Mouse (Mus musculus) liver, embryonic 14.5 days (tissue): ENCODE results near the gene Kdelr3. TPM values are rescaled to one million over a fixed set of nuclear protein-coding genes. Genes with fewer than 3 reads are reported as not detected.

Experiments used
- ATAC-seq: fragments of 200-750 bp; cut with Nextera tagmentation; 2 replicates; pipeline ENCODE4 v1.8.0; 2017; ENCODE audit warnings: moderate number of reproducible peaks, mild to moderate bottlenecking, moderate library complexity; ENCODE audit not compliant: insufficient read depth
- DNase-seq, 3 experiments: peaks; one replicate each; pipeline ENCODE4 v3.0.0-alpha.2; 2012 to 2013; ENCODE audit warnings: low read depth in 3 of 3, low spot score in 3 of 3
- H3K27ac ChIP-seq: fragments of 300-500 bp; sonication (generic); 2 replicates; pipeline ENCODE4 v1.5.1; 2014; ENCODE audit warnings: moderate library complexity, mild to moderate bottlenecking, control low read depth, inconsistent platforms
- H3K27me3 ChIP-seq: fragments of 300-500 bp; sonication (generic); 2 replicates; pipeline ENCODE4 v1.6.1; 2014; ENCODE audit warnings: mild to moderate bottlenecking, low read length, moderate library complexity; ENCODE audit not compliant: control insufficient read depth, insufficient read depth
- H3K36me3 ChIP-seq: fragments of 300-500 bp; sonication (generic); replicated peaks from 2 replicates; pipeline ENCODE4 v1.6.1; 2014; ENCODE audit warnings: low read depth; ENCODE audit not compliant: control insufficient read depth, insufficient read depth
- H3K4me1 ChIP-seq, 2 experiments: fragments of 200-500 bp in 1 of 2; fragments of 300-500 bp in 1 of 2; sonication (generic) in 1 of 2; replicated peaks; 2 replicates each; pipeline ENCODE4 v1.6.1; 2012 to 2014; ENCODE audit warnings: antibody characterized with exemption in 1 of 2, inconsistent platforms in 1 of 2, low read length in 1 of 2; ENCODE audit not compliant: control insufficient read depth in 2 of 2, insufficient read depth in 2 of 2
- H3K4me2 ChIP-seq: fragments of 300-500 bp; sonication (generic); 2 replicates; pipeline ENCODE4 v1.6.1; 2014; ENCODE audit warnings: low read depth, mild to moderate bottlenecking, control low read depth, moderate library complexity
- H3K4me3 ChIP-seq, 2 experiments: fragments of 200-500 bp in 1 of 2; fragments of 300-500 bp in 1 of 2; sonication (generic) in 1 of 2; 2 replicates each; pipeline ENCODE4 v1.5.1; 2012 to 2014; ENCODE audit warnings: low read depth in 2 of 2, low read length in 2 of 2, mild to moderate bottlenecking in 2 of 2, control low read depth in 1 of 2, inconsistent platforms in 1 of 2, moderate library complexity in 1 of 2; ENCODE audit not compliant: insufficient read depth in 1 of 2
- H3K9ac ChIP-seq: fragments of 300-500 bp; sonication (generic); replicated peaks from 2 replicates; pipeline ENCODE4 v1.6.1; 2014; ENCODE audit warnings: mild to moderate bottlenecking, control low read depth, moderate library complexity
- H3K9me3 ChIP-seq: fragments of 300-500 bp; sonication (generic); 2 replicates; pipeline ENCODE4 v1.6.1; 2016; ENCODE audit warnings: low read length, mixed read lengths; ENCODE audit not compliant: control insufficient read depth
- CTCF ChIP-seq: IDR thresholded peaks from 2 replicates; pipeline ENCODE4 v1.5.1; 2016; ENCODE audit warnings: antibody characterized with exemption, low read depth, control low read depth
- EP300 ChIP-seq: IDR thresholded peaks from 2 replicates; pipeline ENCODE4 v1.6.1; 2016; ENCODE audit warnings: antibody characterized with exemption, low read depth
- WGBS: fragments of 180-500 bp; shearing (Covaris S2); extraction: QIAGEN DNeasy Blood & Tissue Kit; methylation state at CpG from one replicate; pipeline ENCODE4 v1.1.7; 2014; ENCODE audit not compliant: insufficient replicate concordance; 5-methylcytosine and 5-hydroxymethylcytosine counted together
- polyA plus RNA-seq, 2 experiments: library from polyadenylated mRNA; depleted of rRNA in 1 of 2; stranded (reverse) in 1 of 2; unstranded in 1 of 2; fragments of >200 nt; fragmentation: Nextera tagmentation in 1 of 2; extraction: Ambion mirVana in 1 of 2; gene quantifications; 2 replicates each; pipeline versions ENCODE4 v1.2.1 to v1.2.3; 2012 to 2014

Kdelr3 gene
- polyA plus RNA-seq (2012; rRNA removed) (2.3 and 2.6 TPM in 2 replicates), polyA plus RNA-seq (2014; fragmentation: Nextera tagmentation; extraction: Ambion mirVana) (3.2 TPM in 2 replicates)

- ATAC-seq: no peak
- peaks cover 65% of the 10 kb centered on the region for H3K27me3 ChIP-seq
- H3K4me3 ChIP-seq: peak within 1 kb of the TSS; percentile 31 to 54
- TF ChIP-seq EP300: no peak
- no peak for TF ChIP-seq CTCF
- peaks cover 11 to 13% of the 10 kb centered on the region in 2 experiments for H3K4me1 ChIP-seq
- no peak within 1 kb of the TSS for H3K27ac ChIP-seq
- WGBS: 1% methylated on average over 71 of the region's 71 CpGs
- H3K4me2 ChIP-seq: peak within 1 kb of the TSS; percentile 49
- no peaks in the 10 kb centered on the region for H3K36me3 ChIP-seq
- H3K9me3 ChIP-seq: no peaks in the 10 kb centered on the region
- H3K9ac ChIP-seq: no peak within 1 kb of the TSS
- DNase-seq: no peak
These were observed at the start of gene Kdelr3 for GRCm38 (mm10) chr15:79516171-79517096. Gene Kdelr3, plus strand, starts transcription at chr15:79516411.

DNA sequence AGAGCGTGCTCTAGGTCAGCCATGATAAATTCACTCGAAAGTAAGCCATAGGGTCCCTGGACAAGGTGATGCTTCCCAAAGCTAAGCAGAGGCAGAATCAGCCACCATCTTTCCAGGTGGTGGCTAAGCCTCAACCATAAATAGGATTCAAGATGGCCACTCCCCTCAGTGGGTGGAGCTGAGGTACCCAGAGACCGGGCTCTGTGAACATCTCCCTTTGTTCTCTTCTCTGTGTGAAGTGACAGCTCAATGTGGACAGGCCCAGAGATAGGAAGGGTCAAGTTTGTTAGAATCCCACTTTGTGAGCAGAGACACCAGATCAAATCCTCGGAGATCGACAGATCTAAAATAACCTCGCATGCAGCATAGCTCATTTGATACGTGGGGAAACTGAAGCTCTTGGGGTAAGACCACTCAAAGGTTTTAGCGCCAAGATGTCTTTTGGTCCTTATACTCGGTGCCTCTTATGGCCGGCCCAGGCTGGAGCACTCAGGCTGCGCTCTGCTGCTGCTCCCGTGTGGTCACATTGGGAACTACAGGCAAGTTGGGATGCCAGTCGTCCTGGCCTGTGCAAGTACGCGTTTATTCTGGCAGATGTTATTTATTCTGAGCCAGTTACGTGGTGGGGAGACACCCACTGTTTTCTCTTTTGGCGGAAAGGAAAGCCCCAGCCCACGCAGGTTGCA, 49.5 kb upstream of the Kdelr3 start:
- DNase-seq (peak; percentile 32 to 42 (median 37)), ATAC-seq (peak; percentile 51; the same call in 1 of the 2 replicates)
- Histone ChIP-seq H3K4me2 (no peak overlapping the region), H3K36me3 (no peaks in the 10 kb centered on the region), H3K4me1 (no peaks in the 10 kb centered on the region), H3K27me3 (no peaks in the 10 kb centered on the region), H3K9me3 (no peaks in the 10 kb centered on the region), H3K27ac (no peak overlapping the region), H3K9ac (no peak overlapping the region), H3K4me3 (no peak overlapping the region)
- WGBS: 7% methylated on average over 18 of the region's 18 CpGs
- TF ChIP-seq EP300: no peak
- TF ChIP-seq CTCF: peak; percentile 97

GRCm38 (mm10) chr15:79469577-79469976, 46.6 kb upstream of the Kdelr3 start:
- Histone ChIP-seq H3K4me3 (no peak overlapping the region), H3K9me3 (no peaks in the 10 kb centered on the region), H3K9ac (no peak overlapping the region), H3K4me2 (no peak overlapping the region), H3K27me3 (no peaks in the 10 kb centered on the region), H3K27ac (no peak overlapping the region), H3K36me3 (no peaks in the 10 kb centered on the region), H3K4me1 (no peaks in the 10 kb centered on the region)
- TF ChIP-seq EP300: no peak
- TF ChIP-seq CTCF: no peak
- no peak for ATAC-seq
- DNase-seq: no peak
- WGBS: 58% methylated on average over 5 of the region's 5 CpGs

GRCm38 (mm10) chr15:79470583-79470982, 45.6 kb upstream of the Kdelr3 start:
- Histone ChIP-seq H3K27ac (no peak overlapping the region), H3K4me3 (no peak overlapping the region), H3K27me3 (no peaks in the 10 kb centered on the region), H3K9me3 (no peaks in the 10 kb centered on the region), H3K4me2 (no peak overlapping the region), H3K36me3 (no peaks in the 10 kb centered on the region), H3K9ac (no peak overlapping the region), H3K4me1 (no peaks in the 10 kb centered on the region)
- TF ChIP-seq CTCF (no peak), EP300 (no peak)
- ATAC-seq (no peak), DNase-seq (no peak)
- 32% methylated on average over 17 of the region's 17 CpGs for WGBS

DNA sequence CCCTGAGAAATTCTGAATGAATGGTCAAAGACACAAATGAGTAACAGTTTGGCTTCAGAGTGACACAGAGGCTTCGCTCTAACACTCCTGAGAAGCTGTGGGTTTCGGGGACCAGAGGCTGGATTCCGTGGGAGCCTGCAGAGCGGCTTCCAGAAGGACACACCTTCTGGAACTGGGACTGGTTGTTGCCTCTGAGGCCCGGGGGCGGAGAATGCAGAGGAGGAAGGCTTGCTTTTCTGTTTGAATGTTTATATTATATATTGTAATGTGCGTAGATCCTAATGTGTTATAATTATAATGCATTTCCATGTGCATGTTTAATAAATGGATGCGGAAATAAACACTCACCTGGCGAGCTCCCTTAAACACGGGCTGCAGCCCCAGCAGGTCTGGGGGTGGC, 45.1 kb upstream of the Kdelr3 start:
- no peak overlapping the region for H3K9ac ChIP-seq
- H3K27ac ChIP-seq: no peak overlapping the region
- TF ChIP-seq EP300: no peak
- TF ChIP-seq CTCF: no peak
- no peaks in the 10 kb centered on the region for H3K27me3 ChIP-seq
- H3K4me3 ChIP-seq: no peak overlapping the region
- WGBS: 49% methylated on average over 10 of the region's 10 CpGs
- no peaks in the 10 kb centered on the region for H3K4me1 ChIP-seq
- DNase-seq (no peak), ATAC-seq (no peak)
- no peaks in the 10 kb centered on the region for H3K36me3 ChIP-seq
- H3K4me2 ChIP-seq: no peak overlapping the region
- no peaks in the 10 kb centered on the region for H3K9me3 ChIP-seq
